Mouse (Mus musculus) stomach, adult 2 months (tissue): ENCODE data around the gene Grid1. TPM values are rescaled to one million over a fixed set of nuclear protein-coding genes. Genes with fewer than 3 reads are reported as not detected.

ENCODE experiments used
- polyA plus RNA-seq: library from polyadenylated mRNA; depleted of rRNA; stranded (reverse); fragments of >200 nt; gene quantifications from 2 replicates; pipeline ENCODE4 v1.2.3, GENCODE M21; 2012; rRNA removed

Grid1 gene
- polyA plus RNA-seq: 0.52 and 0.58 TPM in 2 replicates

GRCm38 (mm10) chr14:34819919-34820652 lies at the start of gene Grid1:
Gene Grid1 (plus strand): TSS chr14:34820108.

Other genes with a start within 250 kb of the Grid1 start
- gene Ldb3, start 231.4 kb upstream of the Grid1 start, polyA plus RNA-seq: 24.1 and 41.3 TPM in 2 replicates
- gene Opn4, start 220.0 kb upstream of the Grid1 start, polyA plus RNA-seq: not detected in 2 replicates
- 1.6 and 2.3 TPM in 2 replicates for gene Wapl, start 146.2 kb upstream of the Grid1 start, polyA plus RNA-seq